Mouse (Mus musculus) induced T-regulatory cell, adult 2 months (primary cell): ENCODE results near the gene Zpr1.

Experiments
- DNase-seq: peaks from one replicate; pipeline ENCODE4 v3.0.0-alpha.2; 2012; ENCODE audit warnings: low read depth

Zpr1 gene

DNA sequence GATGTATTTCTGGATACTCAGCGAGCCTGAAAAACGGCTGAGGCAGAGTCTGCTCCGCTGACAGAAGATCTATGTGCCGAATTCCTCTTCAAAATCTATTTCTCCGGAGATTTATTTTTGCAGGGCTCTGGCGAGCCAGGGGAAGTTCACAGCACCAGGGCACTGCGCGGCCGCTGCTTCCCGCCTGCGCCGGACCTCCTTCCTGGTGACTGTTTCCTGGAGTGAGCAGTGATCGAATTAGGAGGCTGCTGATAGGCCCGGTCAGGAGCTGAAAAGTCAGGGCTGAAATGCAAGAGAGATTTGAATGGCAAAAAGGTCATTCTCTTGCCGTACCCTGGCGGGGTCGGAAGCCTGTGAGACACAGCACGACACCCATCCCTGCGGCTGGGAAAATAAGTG lies 56.4 kb downstream of the Zpr1 start:
- DNase-seq = no peak

DNA sequence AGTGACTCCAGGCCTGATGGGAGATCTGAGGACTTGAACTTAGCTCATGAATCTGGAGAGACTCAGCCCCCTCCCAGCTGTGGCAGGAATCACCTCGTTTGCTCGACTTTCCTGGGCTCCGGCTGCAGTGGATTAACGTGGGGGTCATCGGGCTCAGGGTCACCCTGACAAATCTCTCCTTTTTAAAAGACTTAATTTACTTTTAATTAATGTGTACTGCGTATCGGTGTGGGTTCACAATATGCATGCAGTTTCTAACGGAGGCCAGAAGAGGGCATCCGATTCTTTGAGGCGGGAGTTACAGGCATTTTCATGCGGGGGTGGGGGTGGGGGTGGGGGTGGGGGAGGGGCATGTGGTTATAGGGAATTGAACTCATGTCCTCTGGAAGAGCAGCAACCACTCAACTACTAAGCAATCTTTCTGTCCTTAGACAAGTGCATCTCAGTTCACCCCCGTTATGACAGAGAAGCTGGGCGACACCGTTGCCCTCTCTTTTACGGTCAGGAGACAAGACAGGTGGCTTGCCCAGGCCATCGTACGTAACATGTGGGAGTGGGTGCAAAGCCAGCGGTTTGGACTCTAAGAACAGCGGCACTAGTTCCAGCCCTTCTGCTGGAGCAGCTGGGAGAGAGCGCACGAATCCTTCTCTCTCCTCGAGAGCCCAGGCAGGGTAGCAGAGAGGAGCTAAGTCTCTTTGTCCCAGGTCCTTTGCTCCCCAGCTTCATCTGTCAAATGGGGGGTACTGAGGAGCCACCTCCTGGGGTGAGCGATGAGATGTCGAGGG lies 57.1 kb downstream of the Zpr1 start:
- DNase-seq = no peak

GRCm38 (mm10) chr9:46330586-46330895 lies 57.7 kb downstream of the Zpr1 start:
- DNase-seq = no peak

DNA sequence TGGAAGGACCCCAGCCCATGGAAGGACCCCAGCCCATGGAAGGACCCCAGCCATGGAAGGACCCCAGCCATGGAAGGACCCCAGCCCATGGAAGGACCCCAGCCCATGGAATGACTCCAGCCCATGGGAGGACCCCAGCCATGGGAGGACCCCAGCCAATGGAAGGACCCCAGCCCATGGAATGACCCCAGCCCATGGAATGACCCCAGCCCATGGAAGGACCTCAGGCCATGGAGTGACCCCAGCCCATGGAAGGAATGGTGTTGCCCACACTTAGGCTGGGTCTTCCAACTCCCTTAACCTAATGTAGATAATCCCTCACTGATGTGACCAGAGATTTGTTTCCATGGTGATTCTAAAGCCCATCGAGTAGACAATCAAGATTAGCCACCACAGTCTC lies 58.4 kb downstream of the Zpr1 start:
- DNase-seq = no peak
